Comparison of ENCODE assay signal across 1 mouse cellular context in the genomic region with DNA sequence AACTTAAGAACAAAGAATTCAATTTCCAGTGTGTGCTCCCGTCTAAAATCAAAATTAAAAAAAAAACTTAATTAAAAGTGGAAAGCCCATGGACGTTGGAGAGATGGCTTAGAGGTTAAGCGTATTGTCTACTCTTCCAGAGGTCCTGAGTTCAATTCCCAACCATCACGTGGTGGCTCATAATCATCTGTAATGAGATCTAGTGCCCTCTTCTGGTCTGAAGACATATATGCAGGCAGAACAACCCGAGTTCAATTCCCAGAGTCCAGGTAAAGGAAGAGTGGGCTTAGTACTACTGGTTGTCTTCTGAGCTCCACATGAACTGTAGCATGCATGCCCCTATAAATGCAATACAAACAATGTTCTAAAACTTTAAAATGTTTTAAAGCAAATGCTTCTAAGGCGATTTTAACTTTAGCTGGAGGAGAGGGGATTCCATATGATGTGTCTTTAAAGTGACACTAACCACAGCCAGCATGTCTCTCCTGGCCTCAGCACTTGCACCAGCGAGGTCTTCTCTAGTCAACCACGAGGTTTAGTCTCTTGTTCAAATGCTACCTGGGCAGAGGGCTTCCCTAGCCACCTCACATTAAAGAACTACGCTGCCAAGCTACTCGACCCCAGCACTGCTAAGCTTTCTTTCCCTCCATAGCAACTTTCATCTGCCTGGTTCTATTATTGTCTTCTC.
A peak's percentile ranks its signal among the peaks of the same experiment; 100 is the strongest.
TF ChIP-seq lines count a peak whose summit lies in the region.

No protein-coding gene starts in this region.

TF ChIP-seq in CH12.LX, 34 proteins besides CTCF, POLR2A, EP300 and RAD21:
- TF ChIP-seq CHD1 (IDR thresholded peaks at IDR 0.05; ENCODE audit: low read depth, low read length) (no peak), E2F4 (IDR thresholded peaks at IDR 0.05; ENCODE audit: insufficient replicate concordance, low read depth, low read length) (no peak), MEF2A (IDR thresholded peaks at IDR 0.05; ENCODE audit: borderline replicate concordance, low read depth, low read length) (no peak), USF2 (conservative IDR thresholded peaks at IDR 0.05; ENCODE audit: low read depth, low read length) (peak; percentile 34), USF1 (IDR thresholded peaks at IDR 0.05; ENCODE audit: low read depth, low read length) (peak; percentile 64), MAX (IDR thresholded peaks at IDR 0.05; ENCODE audit: low read length) (no peak), MAZ (IDR thresholded peaks at IDR 0.05; ENCODE audit: low read depth, low read length) (no peak)
